Mouse (Mus musculus) neural tube, embryonic 15.5 days (tissue): ENCODE results near the gene Pla2g5. TPM values are rescaled to one million over a fixed set of nuclear protein-coding genes. Genes with fewer than 3 reads are reported as not detected.

Experiments used
- ATAC-seq: fragments of 200-750 bp; cut with Nextera tagmentation; 2 replicates; pipeline ENCODE4 v1.8.0; 2017; ENCODE audit warnings: mild to moderate bottlenecking, moderate TSS enrichment, moderate library complexity; ENCODE audit not compliant: low FRiP score
- H3K27ac ChIP-seq: fragments of 300-500 bp; sonication (generic); replicated peaks from 2 replicates; pipeline ENCODE4 v1.5.1; 2015; ENCODE audit warnings: mild to moderate bottlenecking, inconsistent platforms
- H3K27me3 ChIP-seq: fragments of 300-500 bp; sonication (generic); replicated peaks from 2 replicates; pipeline ENCODE4 v1.6.1; 2015; ENCODE audit warnings: inconsistent platforms
- H3K36me3 ChIP-seq: fragments of 300-500 bp; sonication (generic); 2 replicates; pipeline ENCODE4 v1.6.1; 2015; ENCODE audit warnings: inconsistent platforms
- H3K4me1 ChIP-seq: fragments of 300-500 bp; sonication (generic); 2 replicates; pipeline ENCODE4 v1.6.1; 2015; ENCODE audit warnings: inconsistent platforms
- H3K4me2 ChIP-seq: fragments of 300-500 bp; sonication (generic); 2 replicates; pipeline ENCODE4 v1.6.1; 2015; ENCODE audit warnings: inconsistent platforms, mild to moderate bottlenecking, moderate library complexity
- H3K4me3 ChIP-seq: fragments of 300-500 bp; sonication (generic); replicated peaks from 2 replicates; pipeline ENCODE4 v1.5.1; 2015; ENCODE audit warnings: mild to moderate bottlenecking, inconsistent platforms
- H3K9ac ChIP-seq: fragments of 300-500 bp; sonication (generic); replicated peaks from 2 replicates; pipeline ENCODE4 v1.6.1; 2015; ENCODE audit warnings: mild to moderate bottlenecking, inconsistent platforms
- H3K9me3 ChIP-seq: fragments of 300-500 bp; sonication (generic); replicated peaks from 2 replicates; pipeline ENCODE4 v1.6.1; 2016; ENCODE audit warnings: inconsistent platforms
- WGBS: fragments of 180-500 bp; shearing (Covaris S2); methylation state at CpG from one replicate; pipeline ENCODE4 v1.1.7; 2015; ENCODE audit warnings: mixed read lengths; 5-methylcytosine and 5-hydroxymethylcytosine counted together
- polyA plus RNA-seq: library from polyadenylated mRNA; unstranded; fragments of >200 nt; fragmentation: Nextera tagmentation; extraction: Ambion mirVana; gene quantifications from 2 replicates; pipeline ENCODE4 v1.2.1, GENCODE M21; 2015

Gene Pla2g5
- polyA plus RNA-seq, 1 experiment from 2014 or later, result 0.24 TPM

GRCm38 (mm10) chr4:138821036-138821435 is 42.2 kb downstream of the Pla2g5 start:
- Histone ChIP-seq H3K4me2 (no peak overlapping the region), H3K9me3 (no peaks in the 10 kb centered on the region), H3K27me3 (no peaks in the 10 kb centered on the region), H3K4me3 (no peak overlapping the region), H3K4me1 (peaks cover 4% of the 10 kb centered on the region), H3K36me3 (no peaks in the 10 kb centered on the region), H3K9ac (no peak overlapping the region), H3K27ac (no peak overlapping the region)
- ATAC-seq, result no peak
- WGBS, result 77% methylated on average over 2 of the region's 2 CpGs

- WGBS, result 60% methylated on average over 8 of the region's 8 CpGs
- ATAC-seq, result no peak
- Histone ChIP-seq H3K4me1 (no peaks in the 10 kb centered on the region), H3K9ac (no peak overlapping the region), H3K27me3 (no peaks in the 10 kb centered on the region), H3K9me3 (no peaks in the 10 kb centered on the region), H3K4me2 (no peak overlapping the region), H3K27ac (no peak overlapping the region), H3K36me3 (no peaks in the 10 kb centered on the region), H3K4me3 (no peak overlapping the region)
These were observed 44.2 kb downstream of the Pla2g5 start for GRCm38 (mm10) chr4:138819101-138819500.

GRCm38 (mm10) chr4:138817736-138818135 is 45.5 kb downstream of the Pla2g5 start:
- WGBS, result 82% methylated on average over 6 of the region's 6 CpGs
- no peaks in the 10 kb centered on the region for H3K36me3 ChIP-seq
- no peak overlapping the region for H3K27ac ChIP-seq
- H3K4me3 ChIP-seq, result no peak overlapping the region
- H3K9ac ChIP-seq, result no peak overlapping the region
- no peaks in the 10 kb centered on the region for H3K4me1 ChIP-seq
- no peaks in the 10 kb centered on the region for H3K27me3 ChIP-seq
- H3K9me3 ChIP-seq, result no peaks in the 10 kb centered on the region
- no peak for ATAC-seq
- H3K4me2 ChIP-seq, result no peak overlapping the region

- H3K27ac ChIP-seq, result no peak overlapping the region
- WGBS, result 86% methylated on average over 9 of the region's 9 CpGs
- H3K9me3 ChIP-seq, result no peaks in the 10 kb centered on the region
- H3K27me3 ChIP-seq, result no peaks in the 10 kb centered on the region
- no peaks in the 10 kb centered on the region for H3K36me3 ChIP-seq
- no peak for ATAC-seq
- H3K4me2 ChIP-seq, result no peak overlapping the region
- H3K9ac ChIP-seq, result no peak overlapping the region
- H3K4me3 ChIP-seq, result no peak overlapping the region
- no peaks in the 10 kb centered on the region for H3K4me1 ChIP-seq
These were observed 47.1 kb downstream of the Pla2g5 start for GRCm38 (mm10) chr4:138816166-138816565.

GRCm38 (mm10) chr4:138806920-138807541 is 56.3 kb downstream of the Pla2g5 start:
- H3K9me3 ChIP-seq, result no peaks in the 10 kb centered on the region
- no peaks in the 10 kb centered on the region for H3K27me3 ChIP-seq
- no peaks in the 10 kb centered on the region for H3K4me1 ChIP-seq
- WGBS, result 87% methylated on average over 7 of the region's 7 CpGs
- no peak overlapping the region for H3K4me2 ChIP-seq
- no peak overlapping the region for H3K27ac ChIP-seq
- H3K4me3 ChIP-seq, result no peak overlapping the region
- no peak overlapping the region for H3K9ac ChIP-seq
- H3K36me3 ChIP-seq, result no peaks in the 10 kb centered on the region
- no peak for ATAC-seq

GRCm38 (mm10) chr4:138806160-138806559 is 57.1 kb downstream of the Pla2g5 start:
- H3K9ac ChIP-seq, result no peak overlapping the region
- no peak overlapping the region for H3K4me2 ChIP-seq
- no peaks in the 10 kb centered on the region for H3K9me3 ChIP-seq
- WGBS, result 88% methylated on average over 8 of the region's 8 CpGs
- H3K4me1 ChIP-seq, result peaks cover under 1% of the 10 kb centered on the region; the same call in 1 of the 2 replicates
- no peaks in the 10 kb centered on the region for H3K36me3 ChIP-seq
- H3K27ac ChIP-seq, result no peak overlapping the region
- no peak for ATAC-seq
- H3K27me3 ChIP-seq, result no peaks in the 10 kb centered on the region
- H3K4me3 ChIP-seq, result no peak overlapping the region

- Histone ChIP-seq H3K27me3 (no peaks in the 10 kb centered on the region), H3K4me2 (no peak overlapping the region), H3K9ac (no peak overlapping the region), H3K4me1 (peaks cover 9% of the 10 kb centered on the region), H3K4me3 (no peak overlapping the region), H3K36me3 (no peaks in the 10 kb centered on the region), H3K9me3 (no peaks in the 10 kb centered on the region), H3K27ac (no peak overlapping the region)
- WGBS, result 21% methylated on average over 8 of the region's 8 CpGs
- no peak for ATAC-seq
These were observed 58.0 kb downstream of the Pla2g5 start for GRCm38 (mm10) chr4:138805248-138805647.

GRCm38 (mm10) chr4:138802917-138803316 is 60.4 kb downstream of the Pla2g5 start:
- Histone ChIP-seq H3K9me3 (no peaks in the 10 kb centered on the region), H3K4me2 (no peak overlapping the region), H3K4me3 (no peak overlapping the region), H3K9ac (no peak overlapping the region), H3K4me1 (peaks cover 23% of the 10 kb centered on the region), H3K36me3 (no peaks in the 10 kb centered on the region), H3K27ac (no peak overlapping the region), H3K27me3 (no peaks in the 10 kb centered on the region)
- ATAC-seq, result no peak
- WGBS, result 89% methylated on average over 11 of the region's 11 CpGs

GRCm38 (mm10) chr4:138801631-138802030 is 61.7 kb downstream of the Pla2g5 start:
- Histone ChIP-seq H3K27ac (no peak overlapping the region), H3K4me3 (no peak overlapping the region), H3K27me3 (no peaks in the 10 kb centered on the region), H3K36me3 (no peaks in the 10 kb centered on the region), H3K9ac (no peak overlapping the region), H3K4me2 (no peak overlapping the region), H3K9me3 (no peaks in the 10 kb centered on the region), H3K4me1 (peaks cover 23% of the 10 kb centered on the region)
- ATAC-seq, result no peak
- WGBS, result 75% methylated on average over 4 of the region's 4 CpGs

- 55% methylated on average over 12 of the region's 12 CpGs for WGBS
- no peak overlapping the region for H3K4me2 ChIP-seq
- peak overlapping the region; percentile 41 for H3K27ac ChIP-seq
- no peaks in the 10 kb centered on the region for H3K27me3 ChIP-seq
- H3K9ac ChIP-seq, result no peak overlapping the region
- H3K9me3 ChIP-seq, result no peaks in the 10 kb centered on the region
- peaks cover 23% of the 10 kb centered on the region for H3K4me1 ChIP-seq
- H3K4me3 ChIP-seq, result no peak overlapping the region
- no peaks in the 10 kb centered on the region for H3K36me3 ChIP-seq
- peak; percentile 74; the same call in 1 of the 2 replicates for ATAC-seq
These were observed 63.0 kb downstream of the Pla2g5 start for GRCm38 (mm10) chr4:138800134-138800744.

- ATAC-seq, result no peak
- WGBS, result 76% methylated on average over 4 of the region's 4 CpGs
- no peak overlapping the region for H3K9ac ChIP-seq
These were observed 66.1 kb downstream of the Pla2g5 start for GRCm38 (mm10) chr4:138797217-138797570.

GRCm38 (mm10) chr4:138796513-138797216 is 66.6 kb downstream of the Pla2g5 start:
- H3K4me2 ChIP-seq, result no peak overlapping the region
- H3K9me3 ChIP-seq, result no peaks in the 10 kb centered on the region
- H3K27ac ChIP-seq, result no peak overlapping the region
- WGBS, result 53% methylated on average over 6 of the region's 6 CpGs
- H3K9ac ChIP-seq, result no peak overlapping the region
- H3K4me3 ChIP-seq, result no peak overlapping the region
- no peaks in the 10 kb centered on the region for H3K27me3 ChIP-seq
- H3K36me3 ChIP-seq, result no peaks in the 10 kb centered on the region
- H3K4me1 ChIP-seq, result peaks cover 28% of the 10 kb centered on the region
- ATAC-seq, result no peak

More at GRCm38 (mm10) chr4:138797217-138797570, 66.1 kb downstream of the Pla2g5 start:
- Histone ChIP-seq H3K4me2 (no peak overlapping the region), H3K27ac (no peak overlapping the region), H3K9me3 (no peaks in the 10 kb centered on the region), H3K4me1 (peaks cover 28% of the 10 kb centered on the region), H3K36me3 (no peaks in the 10 kb centered on the region), H3K27me3 (no peaks in the 10 kb centered on the region), H3K4me3 (no peak overlapping the region)
